Mouse (Mus musculus) cerebellum, postnatal 36 days (tissue): ENCODE measurements around the gene Syf2.
A peak's percentile ranks its signal among the peaks of the same experiment; 100 is the strongest.

Source experiments
- DNase-seq, 2 experiments: peaks; one replicate each; pipeline ENCODE4 v3.0.0; 2021 to 2022; ENCODE audit warnings: mixed read lengths in 2 of 2

Syf2 gene

DNA sequence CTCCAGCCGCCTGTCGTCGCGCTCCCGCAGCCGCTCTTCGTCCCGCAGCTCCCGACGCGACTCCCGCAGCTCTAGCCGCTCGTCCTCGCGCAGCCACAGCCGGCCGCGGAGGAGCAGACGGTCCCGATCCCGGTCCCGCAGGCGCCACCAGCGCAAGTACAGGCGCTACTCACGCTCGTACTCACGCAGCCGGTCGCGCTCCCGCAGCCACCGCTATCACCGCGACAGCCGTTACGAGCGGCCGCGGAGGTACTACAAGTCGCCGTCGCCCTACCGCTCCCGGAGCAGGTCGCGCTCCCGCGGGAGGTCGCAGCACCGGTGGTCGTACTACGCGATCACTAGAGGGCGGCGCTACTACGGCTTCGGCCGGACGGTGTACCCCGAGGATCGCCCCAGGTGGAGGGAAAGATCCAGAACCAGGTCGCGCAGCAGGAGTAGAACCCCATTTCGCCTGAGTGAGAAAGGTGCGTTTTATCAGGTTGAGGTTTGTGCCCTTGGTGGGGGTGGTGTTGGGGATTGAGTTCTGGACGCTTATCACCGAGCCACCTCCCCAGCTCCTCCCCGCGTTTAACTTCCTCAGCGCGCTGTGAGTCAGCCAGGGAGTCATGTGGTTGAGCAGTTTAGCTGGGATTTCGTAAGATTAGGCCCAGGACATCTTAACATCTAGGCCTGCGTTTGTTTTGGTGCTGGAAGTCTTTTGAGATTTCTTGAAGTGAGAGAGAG is 6.5 kb upstream of the Syf2 start:
- peak; percentile 35 for DNase-seq

DNA sequence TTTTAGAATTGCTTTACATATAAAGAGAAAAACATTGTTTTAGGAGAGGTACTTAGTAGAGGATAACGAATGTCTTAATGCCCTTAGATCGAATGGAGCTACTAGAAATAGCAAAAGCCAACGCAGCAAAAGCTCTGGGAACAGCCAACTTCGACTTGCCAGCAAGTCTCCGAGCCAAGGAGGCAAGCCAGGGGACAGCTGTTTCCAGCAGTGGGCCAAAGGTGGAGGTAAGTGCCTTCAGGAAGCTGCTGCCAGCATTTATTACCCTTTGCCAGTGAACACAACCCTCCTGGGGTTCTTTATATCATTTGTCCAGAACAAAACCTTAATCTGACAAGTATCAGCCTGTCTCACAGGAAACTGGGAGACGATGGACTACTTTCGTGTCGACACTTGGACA is 5.5 kb upstream of the Syf2 start:
- DNase-seq, result no peak

DNA sequence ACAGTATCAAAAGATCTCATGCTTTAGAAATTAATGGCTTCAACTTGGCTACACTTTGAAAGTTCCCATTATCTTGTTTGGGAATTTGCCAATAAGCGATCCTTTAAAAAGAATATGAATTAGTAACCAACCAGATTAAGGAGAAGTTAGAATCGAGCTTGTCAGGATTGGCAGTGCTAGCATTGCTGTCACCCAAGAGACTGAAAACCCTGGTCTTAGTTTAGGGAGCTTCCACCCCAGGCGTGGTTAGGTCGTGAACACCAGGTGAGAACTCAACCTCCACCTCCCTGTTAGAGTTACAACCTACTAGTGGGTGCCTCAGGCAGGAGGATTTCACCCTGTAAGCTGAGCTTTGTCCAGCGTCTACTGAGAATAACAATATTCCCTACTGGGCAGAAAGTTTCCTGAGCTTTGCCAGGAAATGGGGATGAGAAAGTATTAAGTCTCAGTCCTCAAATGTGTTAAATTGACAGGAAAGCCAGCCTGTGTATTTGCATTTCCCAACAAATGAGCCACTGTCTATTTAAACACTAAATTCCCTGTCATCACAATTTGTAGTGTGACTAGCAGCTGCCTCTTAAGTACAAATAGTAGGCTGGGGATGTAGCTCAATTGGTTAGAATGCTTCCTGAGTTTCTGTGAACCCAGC is 2.8 kb upstream of the Syf2 start:
- DNase-seq, result no peak

DNA sequence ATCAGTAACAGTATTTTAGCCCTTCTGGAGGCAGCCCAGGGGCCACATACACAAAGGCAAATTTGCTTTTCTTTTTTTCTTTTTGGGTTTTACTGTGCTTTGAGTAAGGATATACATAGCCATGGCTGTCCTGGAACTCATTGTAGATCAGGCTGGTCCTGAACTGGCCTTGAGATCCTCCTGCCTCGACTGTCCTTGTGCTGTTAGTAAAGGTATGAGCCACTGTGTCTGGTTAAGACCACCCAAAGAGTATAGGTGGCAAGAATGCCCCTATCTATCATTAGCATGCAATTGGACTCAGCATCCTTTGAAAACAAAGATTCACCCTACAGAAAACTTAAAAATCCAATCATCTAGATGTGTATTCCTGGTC is 2.2 kb upstream of the Syf2 start:
- DNase-seq, result no peak

DNA sequence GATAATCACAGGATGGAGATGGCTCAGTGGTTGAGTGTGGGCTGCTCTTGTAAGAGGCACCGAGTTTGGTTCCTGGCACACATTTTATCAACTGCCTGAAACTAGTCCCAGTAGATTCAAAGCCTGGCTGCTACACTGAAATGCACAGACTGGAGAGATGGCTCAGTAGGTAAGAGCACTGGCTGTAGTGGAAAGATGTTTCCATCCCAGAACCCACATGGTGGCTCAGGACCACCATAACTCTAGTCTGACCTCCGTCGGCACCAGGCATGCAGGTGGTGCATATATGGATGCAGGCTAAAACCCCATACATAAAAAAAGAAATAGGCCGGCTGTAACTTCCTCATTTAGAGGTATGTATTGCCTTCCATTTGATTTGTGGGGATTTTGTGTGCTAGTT is 1.2 kb upstream of the Syf2 start:
- DNase-seq, result no peak

DNA sequence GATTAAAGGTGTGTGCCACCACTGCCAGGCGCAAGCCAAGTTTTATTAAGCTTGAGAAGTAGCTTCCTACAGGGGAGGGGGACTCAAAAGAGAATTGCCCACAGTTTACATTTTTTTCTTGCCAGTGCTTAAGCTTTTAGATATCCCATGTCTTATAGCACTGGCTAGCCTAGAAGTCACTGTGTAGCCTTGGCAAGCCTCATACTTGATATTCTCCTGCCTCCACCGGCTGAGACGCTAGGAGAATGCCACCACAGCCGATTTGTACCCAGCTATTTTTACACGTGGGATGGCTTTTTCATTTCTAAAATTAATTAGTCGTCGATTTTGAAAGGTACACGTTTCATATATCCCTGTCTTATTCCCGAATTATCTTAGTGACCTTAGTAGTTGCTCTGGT is 508 bp upstream of the Syf2 start:
- no peak for DNase-seq

DNA sequence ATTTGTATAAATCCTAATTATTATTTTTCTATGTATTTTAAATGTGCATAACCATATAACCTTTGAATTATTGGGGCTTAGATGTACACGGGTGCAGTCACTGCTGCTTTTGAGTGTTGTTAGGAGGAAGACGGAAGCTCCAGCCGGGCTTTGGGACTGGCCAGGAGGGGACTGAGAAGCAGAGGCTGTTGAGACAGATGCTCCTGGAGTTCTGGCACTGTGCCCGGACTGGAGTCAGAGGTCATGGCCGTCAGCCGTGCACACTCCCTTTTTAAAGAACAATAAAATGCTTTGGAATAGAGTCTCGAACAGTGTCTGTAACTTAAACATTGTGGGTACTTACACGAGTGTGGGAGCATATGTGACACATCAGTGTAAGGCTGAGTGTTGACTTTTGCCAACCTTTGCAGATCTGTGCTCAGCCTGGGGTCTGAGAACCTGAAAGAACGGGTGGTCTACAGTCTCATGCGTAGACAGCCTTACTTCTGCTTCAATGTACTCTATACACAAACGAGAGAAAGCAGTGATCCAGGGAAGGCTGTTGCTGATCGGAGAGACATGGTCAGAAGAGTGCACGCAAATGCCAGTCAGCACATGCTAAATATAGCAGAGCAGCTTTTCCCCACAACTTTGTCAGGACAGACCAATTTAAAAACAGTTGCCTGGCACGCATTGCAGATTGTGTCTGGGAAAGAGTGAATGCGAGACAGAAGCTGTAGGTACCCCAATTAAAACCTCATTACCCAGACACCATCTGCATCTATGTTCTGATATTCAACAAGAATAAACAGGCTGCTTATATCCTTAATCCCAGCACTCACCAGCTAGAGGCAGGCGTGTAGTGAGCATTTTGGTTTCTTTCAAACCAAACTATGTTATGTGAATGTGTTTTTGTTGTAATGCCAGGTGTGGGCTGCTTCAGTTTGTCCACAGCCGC is 6.8 kb downstream of the Syf2 start:
- no peak for DNase-seq

DNA sequence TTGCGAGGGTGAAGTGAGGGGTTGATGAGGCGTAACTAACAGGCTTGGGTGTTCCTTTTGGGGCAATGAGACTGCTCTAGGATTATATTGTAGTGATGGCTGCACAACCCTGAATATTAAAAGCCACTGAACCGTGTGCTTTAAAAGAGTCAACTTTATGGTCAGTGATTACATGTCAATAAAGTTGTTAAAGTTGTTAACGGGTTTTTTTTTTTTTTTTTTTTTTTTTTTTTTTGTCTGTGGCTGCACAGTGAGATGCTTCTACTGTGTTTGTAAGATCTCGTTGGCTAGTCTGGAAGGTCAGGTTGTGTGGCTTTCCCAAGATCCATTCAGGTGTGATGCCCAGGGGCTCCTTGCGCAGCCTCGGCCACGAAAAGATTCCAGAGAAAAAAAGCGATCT is 9.2 kb downstream of the Syf2 start:
- no peak for DNase-seq

DNA sequence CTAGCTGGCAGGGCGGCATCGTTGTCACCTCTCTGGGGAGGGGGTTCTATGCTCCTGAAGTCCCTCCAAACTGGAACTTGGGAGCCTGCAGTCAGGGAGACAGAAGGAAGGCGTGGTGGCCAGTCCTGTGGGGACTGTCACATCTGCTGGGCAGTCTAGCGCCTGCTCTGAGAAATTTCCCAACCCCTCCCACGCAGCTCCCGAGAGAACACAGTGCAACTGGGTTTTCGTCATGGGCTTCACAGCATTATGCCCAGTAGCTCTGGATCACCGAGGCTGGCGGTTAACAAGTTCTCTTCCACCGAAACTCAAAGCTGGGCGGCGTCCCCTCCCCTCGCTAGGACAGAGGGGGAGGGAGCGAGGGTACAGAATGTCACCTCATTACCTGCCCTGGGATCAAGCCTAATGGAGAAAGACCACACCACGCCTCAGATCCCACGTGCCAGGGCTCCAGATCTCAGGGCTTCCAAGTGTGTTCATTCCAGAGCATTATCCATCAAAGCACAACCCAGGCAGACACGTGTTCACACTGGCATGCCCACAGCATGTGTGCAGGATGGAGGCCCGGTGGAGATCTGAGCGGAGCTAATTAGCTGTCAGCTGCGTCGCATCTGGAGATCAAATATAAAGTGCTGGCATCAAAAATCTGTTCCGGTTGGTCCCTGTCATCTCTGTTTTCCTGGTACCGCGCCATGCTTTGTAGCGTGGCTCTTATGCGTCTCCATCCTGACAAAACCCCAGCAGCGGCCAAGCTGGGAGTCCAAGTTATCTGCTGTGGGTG is 13.2 kb downstream of the Syf2 start:
- no peak for DNase-seq

DNA sequence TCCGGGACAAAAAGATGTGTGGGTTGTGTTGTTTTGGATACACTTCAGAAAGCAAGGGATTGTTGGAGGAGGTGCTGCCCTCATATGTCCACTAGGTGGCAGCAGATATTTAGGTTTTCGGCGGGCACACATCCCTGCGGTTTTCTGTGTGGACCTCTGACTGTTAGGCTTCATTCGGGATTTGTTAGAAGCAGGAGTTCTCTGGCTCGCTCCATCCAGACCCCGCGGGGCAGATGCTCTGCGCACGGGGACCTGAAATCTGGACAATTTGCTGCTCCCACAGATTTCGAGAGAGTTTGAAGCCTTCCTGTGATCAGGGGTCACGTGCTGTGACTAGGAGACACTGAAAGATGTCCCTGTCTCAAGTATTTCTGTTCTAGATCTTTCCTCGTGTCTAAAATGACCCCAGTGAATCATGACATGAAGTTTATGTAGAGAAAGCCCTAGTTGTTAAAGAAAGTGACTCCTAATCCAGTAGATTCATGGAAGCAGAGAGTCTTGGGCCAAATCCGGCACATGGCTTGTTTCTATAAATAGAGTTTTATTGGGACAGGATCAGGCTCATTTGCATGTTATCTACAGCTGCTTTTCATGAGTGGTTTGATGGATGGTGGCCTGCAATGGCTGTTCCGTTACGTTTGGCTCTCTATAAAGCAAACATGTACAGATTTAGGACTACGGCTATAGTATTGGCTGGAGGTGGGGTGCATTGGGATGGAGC is 15.5 kb downstream of the Syf2 start:
- DNase-seq, result peak; percentile 77 to 83

DNA sequence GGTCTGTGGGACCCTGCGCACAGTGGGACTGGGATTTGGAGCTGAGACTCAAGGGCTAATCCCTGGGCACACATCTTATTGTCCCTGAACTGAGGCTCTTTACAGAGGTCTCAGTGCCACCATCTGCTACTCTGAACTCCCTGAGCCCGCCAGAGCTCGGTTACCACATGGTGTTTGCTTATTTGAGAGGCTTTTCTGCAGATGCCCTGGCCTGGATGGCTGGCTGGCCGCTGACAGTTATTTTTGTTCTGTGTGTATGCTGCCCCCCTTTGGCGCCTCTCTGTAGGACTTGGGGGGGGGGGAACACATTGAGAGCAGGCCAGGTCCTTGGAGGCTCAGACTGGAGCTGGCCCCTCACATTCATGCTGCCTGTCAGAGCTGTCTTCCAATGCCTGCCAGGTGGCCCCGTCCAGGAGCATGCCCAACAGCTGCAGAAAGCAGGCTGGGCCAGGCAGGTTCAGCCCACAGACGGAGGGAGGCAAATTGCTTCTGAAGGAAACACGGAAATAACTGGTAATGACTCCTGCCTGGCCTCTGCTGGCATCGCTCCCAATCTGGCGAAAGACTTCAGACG is 19.9 kb downstream of the Syf2 start:
- DNase-seq, result peak in 1 of 2 experiments; percentile 24

DNA sequence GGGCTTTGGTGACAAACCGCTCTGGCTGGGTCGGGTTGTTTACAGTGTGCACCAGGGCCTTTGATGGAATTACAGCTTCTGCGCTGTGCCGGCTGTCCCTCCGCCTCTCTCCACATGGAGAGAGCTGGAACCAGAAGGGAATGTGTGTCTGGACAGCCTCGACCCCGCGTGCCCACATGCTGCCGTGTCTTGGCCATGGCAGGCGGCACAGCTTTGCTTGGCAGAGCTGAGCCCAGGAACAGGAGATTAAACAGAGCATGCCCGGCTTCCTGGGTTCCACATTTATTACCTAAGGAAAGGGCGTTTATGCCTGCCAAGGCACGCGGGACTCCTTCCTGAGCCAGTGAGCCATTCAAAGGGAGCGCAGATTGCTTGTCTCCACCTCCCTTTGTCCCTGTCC is 23.8 kb downstream of the Syf2 start:
- peak; percentile 66 to 70 for DNase-seq

DNA sequence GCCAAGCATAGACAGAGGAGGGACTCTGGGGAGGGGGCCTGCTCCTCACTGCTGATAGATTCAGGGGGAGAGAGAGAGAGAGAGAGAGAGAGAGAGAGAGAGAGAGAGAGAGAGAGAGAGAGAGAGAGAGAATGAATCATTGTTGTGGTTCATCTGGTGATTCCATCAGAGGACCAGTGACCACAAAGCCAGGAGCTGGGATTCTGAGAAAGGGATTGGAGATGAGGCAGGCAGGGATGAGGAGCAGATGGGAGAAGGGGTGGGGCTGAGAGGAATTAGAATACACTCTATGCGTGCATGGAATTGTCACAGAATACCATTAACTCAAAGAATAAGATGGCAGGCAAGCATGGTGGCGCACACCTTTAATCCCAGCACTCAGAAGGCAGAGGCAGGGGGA is 24.5 kb downstream of the Syf2 start:
- no peak for DNase-seq

DNA sequence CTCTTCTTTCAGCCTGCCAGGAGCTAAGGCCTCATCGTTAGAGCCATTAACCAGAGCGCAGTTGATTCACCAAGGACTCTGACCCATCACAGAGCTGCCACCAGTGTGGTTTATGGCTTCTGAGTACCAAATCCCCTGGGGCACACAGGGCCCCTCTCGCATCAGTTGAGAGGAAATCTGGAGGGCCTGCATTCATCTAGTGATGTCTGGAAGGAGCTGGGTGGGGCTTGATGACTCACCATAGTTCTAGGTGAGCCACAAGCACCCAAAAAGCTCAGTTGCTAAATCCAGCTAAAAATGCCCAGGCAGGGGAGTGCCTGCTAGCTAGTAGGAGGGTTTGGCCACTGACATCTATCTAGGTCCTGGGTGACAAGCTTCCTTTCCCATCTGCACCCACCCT is 25.1 kb downstream of the Syf2 start:
- DNase-seq, result no peak

DNA sequence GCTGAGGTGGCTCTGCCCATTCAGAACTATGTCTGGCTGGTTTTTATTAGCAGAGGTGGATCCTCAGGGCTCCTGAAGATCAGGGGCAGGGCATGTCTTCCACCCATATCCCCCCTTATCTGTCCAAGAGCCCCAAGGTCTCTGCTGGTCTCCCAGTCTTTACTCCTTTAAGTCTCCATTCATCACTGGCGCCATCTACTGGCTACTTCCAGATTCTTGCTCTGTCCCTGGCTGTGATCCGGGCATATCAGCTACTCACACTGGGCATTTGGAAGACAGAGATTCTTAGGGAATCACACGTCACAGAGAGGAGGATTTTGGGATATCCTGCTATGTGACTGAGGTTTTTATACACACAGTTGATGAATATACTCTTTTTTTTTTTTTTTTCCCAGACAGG is 25.6 kb downstream of the Syf2 start:
- DNase-seq, result peak; percentile 70 to 79

DNA sequence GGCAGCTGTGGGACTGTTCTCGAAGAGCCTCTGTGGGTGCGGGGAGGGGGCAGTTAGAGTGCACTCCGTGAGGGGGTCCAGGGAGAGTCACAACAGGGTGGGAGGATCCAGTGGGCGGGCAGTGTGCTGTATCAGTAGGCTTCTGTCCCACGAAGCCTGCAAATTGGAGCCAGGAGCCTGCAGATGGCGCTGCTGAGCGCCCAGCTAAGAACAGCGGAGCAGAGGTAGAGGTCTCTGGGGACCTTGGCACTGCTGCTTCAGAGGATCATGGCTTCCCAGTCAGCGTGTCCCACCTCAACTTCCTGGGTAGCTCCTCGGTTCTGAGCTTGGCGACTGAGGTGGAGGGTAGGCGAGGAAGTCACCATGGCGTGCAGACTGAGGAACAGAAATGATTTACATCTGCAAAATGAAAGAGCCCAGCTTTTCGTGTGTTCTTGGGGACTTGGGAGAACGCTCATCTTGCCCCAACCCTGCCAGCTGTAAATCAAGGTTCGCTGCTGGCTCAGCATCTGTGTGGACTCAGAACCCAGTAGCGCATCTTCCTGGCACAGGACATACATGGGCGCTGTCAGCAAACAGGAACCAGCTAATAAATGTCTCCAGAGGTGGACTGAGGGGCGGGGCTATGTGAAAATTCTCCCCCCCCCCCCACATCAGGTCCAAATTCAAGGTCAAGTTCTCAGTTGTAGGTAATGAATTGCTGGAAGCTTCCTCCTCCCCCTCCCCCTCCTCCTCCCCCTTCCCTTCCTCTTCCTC is 32.5 kb downstream of the Syf2 start:
- DNase-seq, result no peak

DNA sequence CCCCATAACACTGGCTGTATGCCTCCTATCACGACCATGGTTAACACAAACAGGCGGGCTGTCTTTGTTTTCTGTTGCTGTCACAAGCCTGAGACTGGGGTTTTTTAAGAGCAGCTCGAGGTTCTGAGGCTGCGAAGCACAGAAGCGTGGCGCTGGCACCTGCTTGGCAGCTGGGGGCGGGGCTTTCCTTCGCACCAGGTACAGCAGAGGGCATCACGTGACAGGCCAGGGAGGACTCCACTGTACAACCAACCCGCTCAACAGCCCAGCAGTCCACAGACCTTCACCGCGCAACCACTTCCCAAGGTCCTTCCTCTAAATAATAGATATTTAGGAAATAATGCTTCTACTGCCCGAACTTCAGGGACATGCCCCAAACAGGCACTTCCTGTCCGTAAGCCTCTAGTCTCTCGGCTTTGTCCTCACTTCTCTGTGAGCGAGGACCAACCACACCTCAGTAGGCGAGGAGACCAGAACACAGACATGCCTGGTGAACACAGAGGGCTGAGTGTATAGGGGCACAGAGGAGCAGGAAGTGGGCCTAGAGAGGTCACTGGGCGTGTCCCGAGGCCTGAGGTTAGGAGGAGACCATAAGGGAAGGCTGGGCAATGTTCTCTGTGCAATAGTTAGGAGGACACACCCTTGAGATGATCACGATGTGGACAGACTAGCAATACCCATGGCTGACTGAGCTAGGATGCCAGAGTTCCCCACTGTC is 37.3 kb downstream of the Syf2 start:
- DNase-seq, result no peak

DNA sequence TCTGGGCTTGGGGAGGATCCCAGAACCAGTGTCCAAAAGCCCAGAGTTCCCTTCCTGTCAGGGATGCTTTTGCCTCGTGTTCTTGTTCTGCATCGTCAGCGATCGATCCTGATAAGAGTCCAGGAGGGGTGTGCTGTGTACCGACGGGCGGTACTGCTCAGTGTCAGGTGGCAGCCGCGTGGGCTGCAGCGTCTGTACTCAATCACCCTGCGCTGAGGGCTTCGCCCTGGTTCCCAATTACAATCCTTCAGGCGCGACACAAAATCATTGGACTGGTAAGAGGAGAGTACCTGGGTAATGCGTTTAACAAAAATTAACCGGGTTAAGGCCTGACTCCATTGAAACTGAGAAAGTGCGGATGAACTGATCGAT is 37.9 kb downstream of the Syf2 start:
- DNase-seq, result no peak

DNA sequence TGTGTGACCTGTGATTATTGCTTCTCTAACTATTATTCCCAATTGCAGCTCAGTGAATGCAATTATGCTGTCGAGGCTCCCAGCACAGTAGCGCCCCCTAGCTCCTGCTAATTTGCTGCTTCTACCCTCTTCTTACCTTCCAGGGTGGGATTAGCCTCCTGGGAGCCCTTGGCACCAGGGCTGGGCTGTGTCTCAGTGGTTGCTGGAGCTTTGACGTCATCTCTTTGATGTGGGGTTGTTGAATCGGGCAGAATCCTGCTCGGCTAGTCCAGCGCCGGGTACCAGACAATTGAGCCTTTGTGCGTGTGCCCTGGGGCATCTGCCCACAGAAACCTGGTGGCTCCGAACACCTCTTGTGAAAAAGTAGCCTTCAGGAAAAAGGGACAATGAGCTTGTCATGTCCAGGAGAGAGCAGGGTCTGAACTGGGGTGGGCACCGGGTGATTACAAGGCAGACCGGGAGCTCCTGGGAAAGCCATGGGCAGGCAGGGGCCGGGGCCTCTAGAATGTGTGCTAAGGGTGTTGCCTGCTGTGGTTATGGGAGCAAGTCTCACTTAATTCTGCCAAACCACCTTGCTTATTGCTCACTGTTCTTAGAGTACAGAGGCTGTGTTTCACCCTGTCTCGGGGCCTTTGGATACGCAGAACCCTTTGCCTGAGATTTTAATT is 44.7 kb downstream of the Syf2 start:
- no peak for DNase-seq

DNA sequence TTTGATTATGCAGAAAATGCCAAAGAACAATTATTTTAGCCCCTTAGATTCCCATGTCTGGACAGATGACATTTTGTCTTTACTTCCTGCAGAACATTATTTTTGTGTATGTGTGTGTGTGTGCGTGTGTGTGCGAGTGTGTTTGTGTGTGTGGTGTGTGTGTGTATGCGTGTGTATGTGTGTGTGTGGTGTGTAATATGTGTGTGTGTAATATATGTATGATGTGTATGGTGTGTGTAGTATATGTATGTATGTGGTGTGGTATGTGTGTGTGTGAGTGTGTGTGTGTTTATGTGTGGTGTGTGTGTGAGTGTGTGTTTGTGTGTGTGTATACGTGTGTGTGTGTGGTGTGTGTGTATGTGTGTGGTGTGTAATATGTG is 45.2 kb downstream of the Syf2 start:
- DNase-seq, result no peak
